Mouse (Mus musculus): ENCODE measurements around the gene Rnf133.

Gene Rnf133

GRCm38 (mm10) chr6:23650205-23650604 lies at the start of gene Rnf133:
Rnf133 (minus strand) TSS chr6:23650305.
- Histone ChIP-seq H3K27me3 (ENCODE audit: control insufficient read depth, insufficient read depth, low read length, poor library complexity, severe bottlenecking) (no peaks in the 10 kb centered on the region), H3K36me3 (ENCODE audit: control insufficient read depth, insufficient read depth, low read length, poor library complexity, severe bottlenecking) (no peaks in the 10 kb centered on the region)
- no peak for DNase-seq (ENCODE audit: low read depth, low spot score)

- DNase-seq (ENCODE audit: low read depth, low spot score), result no peak
- Histone ChIP-seq H3K36me3 (ENCODE audit: control insufficient read depth, insufficient read depth, low read length, poor library complexity, severe bottlenecking) (no peaks in the 10 kb centered on the region), H3K27me3 (ENCODE audit: control insufficient read depth, insufficient read depth, low read length, poor library complexity, severe bottlenecking) (no peaks in the 10 kb centered on the region)
Measured at GRCm38 (mm10) chr6:23678172-23678571, 28.1 kb upstream of the Rnf133 start.

GRCm38 (mm10) chr6:23655036-23655435 lies 4.9 kb upstream of the Rnf133 start, which contains the start of gene Rnf148:
Rnf148 (minus strand) TSS chr6:23655136.
- Histone ChIP-seq H3K36me3 (ENCODE audit: control insufficient read depth, insufficient read depth, low read length, poor library complexity, severe bottlenecking) (no peaks in the 10 kb centered on the region), H3K27me3 (ENCODE audit: control insufficient read depth, insufficient read depth, low read length, poor library complexity, severe bottlenecking) (no peaks in the 10 kb centered on the region)
- no peak for DNase-seq (ENCODE audit: low read depth, low spot score)

- DNase-seq (ENCODE audit: low read depth, low spot score), result no peak
- Histone ChIP-seq H3K27me3 (ENCODE audit: control insufficient read depth, insufficient read depth, low read length, poor library complexity, severe bottlenecking) (no peaks in the 10 kb centered on the region), H3K36me3 (ENCODE audit: control insufficient read depth, insufficient read depth, low read length, poor library complexity, severe bottlenecking) (no peaks in the 10 kb centered on the region)
Measured at GRCm38 (mm10) chr6:23648732-23649131, 1.4 kb downstream of the Rnf133 start.

GRCm38 (mm10) chr6:23647627-23648247 lies 2.4 kb downstream of the Rnf133 start:
- no peak for DNase-seq (ENCODE audit: low read depth, low spot score)
- no peaks in the 10 kb centered on the region for H3K36me3 ChIP-seq (ENCODE audit: control insufficient read depth, insufficient read depth, low read length, poor library complexity, severe bottlenecking)
- H3K27me3 ChIP-seq (ENCODE audit: control insufficient read depth, insufficient read depth, low read length, poor library complexity, severe bottlenecking), result no peaks in the 10 kb centered on the region

GRCm38 (mm10) chr6:23637081-23637480 lies 13.0 kb downstream of the Rnf133 start:
- Histone ChIP-seq H3K36me3 (ENCODE audit: control insufficient read depth, insufficient read depth, low read length, poor library complexity, severe bottlenecking) (no peaks in the 10 kb centered on the region), H3K27me3 (ENCODE audit: control insufficient read depth, insufficient read depth, low read length, poor library complexity, severe bottlenecking) (no peaks in the 10 kb centered on the region)
- no peak for DNase-seq (ENCODE audit: low read depth, low spot score)

- DNase-seq (ENCODE audit: low read depth, low spot score), result no peak
Measured at GRCm38 (mm10) chr6:23635208-23635607, 14.9 kb downstream of the Rnf133 start.

GRCm38 (mm10) chr6:23634016-23634415 lies 16.1 kb downstream of the Rnf133 start:
- Histone ChIP-seq H3K36me3 (ENCODE audit: control insufficient read depth, insufficient read depth, low read length, poor library complexity, severe bottlenecking) (no peaks in the 10 kb centered on the region), H3K27me3 (ENCODE audit: control insufficient read depth, insufficient read depth, low read length, poor library complexity, severe bottlenecking) (no peaks in the 10 kb centered on the region)
- no peak for DNase-seq (ENCODE audit: low read depth, low spot score)

More at GRCm38 (mm10) chr6:23635208-23635607, 14.9 kb downstream of the Rnf133 start:
- Histone ChIP-seq H3K36me3 (ENCODE audit: control insufficient read depth, insufficient read depth, low read length, poor library complexity, severe bottlenecking) (no peaks in the 10 kb centered on the region), H3K27me3 (ENCODE audit: control insufficient read depth, insufficient read depth, low read length, poor library complexity, severe bottlenecking) (no peaks in the 10 kb centered on the region)

- DNase-seq (ENCODE audit: low read depth, low spot score), result no peak
- no peaks in the 10 kb centered on the region for H3K27me3 ChIP-seq (ENCODE audit: control insufficient read depth, insufficient read depth, low read length, poor library complexity, severe bottlenecking)
Measured at GRCm38 (mm10) chr6:23630465-23630864, 19.6 kb downstream of the Rnf133 start.

More at GRCm38 (mm10) chr6:23630465-23630864, 19.6 kb downstream of the Rnf133 start:
- H3K36me3 ChIP-seq (ENCODE audit: control insufficient read depth, insufficient read depth, low read length, poor library complexity, severe bottlenecking), result no peaks in the 10 kb centered on the region

Data from splenic B cell, adult 2 months (primary cell).